Mouse (Mus musculus) G1E (cell line): ENCODE data around the gene Sec22c.

Source experiments
- CTCF ChIP-seq: IDR thresholded peaks from 2 replicates; pipeline ENCODE4 v1.5.1; 2012; ENCODE audit warnings: low read depth, low read length, inconsistent platforms, mixed read lengths
- GATA1 ChIP-seq: IDR thresholded peaks from 2 replicates; pipeline ENCODE4 v1.6.1; 2012; ENCODE audit warnings: borderline replicate concordance, low read length, inconsistent platforms, mixed read lengths
- GATA2 ChIP-seq: IDR thresholded peaks from 2 replicates; pipeline ENCODE4 v1.6.1; 2012; ENCODE audit warnings: low read depth, low read length, inconsistent platforms, borderline replicate concordance
- POLR2AphosphoS5 ChIP-seq: IDR thresholded peaks from 2 replicates; pipeline ENCODE4 v1.6.1; 2012; ENCODE audit warnings: low read depth, low read length, inconsistent platforms; ENCODE audit not compliant: insufficient replicate concordance
- TAL1 ChIP-seq: conservative IDR thresholded peaks from 2 replicates; pipeline ENCODE4 v1.6.1; 2012; ENCODE audit warnings: low read depth, low read length, inconsistent platforms, mixed read lengths

DNA sequence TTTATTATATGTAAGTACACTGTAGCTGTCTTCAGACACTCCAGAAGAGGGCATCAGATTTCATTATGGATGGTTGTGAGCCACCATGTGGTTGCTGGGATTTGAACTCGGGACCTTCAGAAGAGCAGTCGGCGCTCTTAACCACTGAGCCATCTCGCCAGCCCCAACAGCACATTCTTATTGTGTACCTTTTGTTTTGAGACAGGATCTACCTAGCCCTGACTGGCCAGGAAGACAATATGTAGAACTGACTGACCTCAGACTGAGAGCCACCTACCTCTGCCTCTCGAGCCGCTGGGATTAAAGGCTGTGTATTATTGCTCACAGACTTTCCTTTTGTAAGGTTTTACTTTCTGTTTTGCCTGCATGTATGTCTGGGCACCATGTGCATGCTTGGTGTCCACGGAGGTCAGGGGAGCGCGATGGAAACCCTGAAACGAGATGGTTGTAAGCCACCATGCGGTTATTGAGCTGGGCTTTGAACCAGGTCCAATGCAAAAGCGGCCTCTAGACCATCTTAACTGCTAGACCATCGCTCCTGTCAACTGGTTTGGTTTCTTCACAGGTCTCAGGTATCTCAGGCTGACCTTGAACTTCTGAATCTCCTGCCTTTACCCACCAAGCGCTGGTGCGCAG is 12.9 kb upstream of the Sec22c start:
- TF ChIP-seq CTCF (no peak), GATA1 (no peak), TAL1 (no peak), GATA2 (no peak), POLR2AphosphoS5 (no peak)
